Mouse (Mus musculus): ENCODE results near the gene Ttll10.
A peak's percentile ranks its signal among the peaks of the same experiment; 100 is the strongest.

The Ttll10 gene

GRCm38 (mm10) chr4:156024184-156024583 is 35.0 kb downstream of the Ttll10 start:
- no peak for DNase-seq (ENCODE audit: low spot score in 2 of 2)

GRCm38 (mm10) chr4:156023520-156023919 is 35.7 kb downstream of the Ttll10 start:
- no peak for DNase-seq (ENCODE audit: low spot score in 2 of 2)

- DNase-seq (ENCODE audit: low spot score in 2 of 2): no peak
Measured at GRCm38 (mm10) chr4:156021942-156022419, 37.2 kb downstream of the Ttll10 start.

DNA sequence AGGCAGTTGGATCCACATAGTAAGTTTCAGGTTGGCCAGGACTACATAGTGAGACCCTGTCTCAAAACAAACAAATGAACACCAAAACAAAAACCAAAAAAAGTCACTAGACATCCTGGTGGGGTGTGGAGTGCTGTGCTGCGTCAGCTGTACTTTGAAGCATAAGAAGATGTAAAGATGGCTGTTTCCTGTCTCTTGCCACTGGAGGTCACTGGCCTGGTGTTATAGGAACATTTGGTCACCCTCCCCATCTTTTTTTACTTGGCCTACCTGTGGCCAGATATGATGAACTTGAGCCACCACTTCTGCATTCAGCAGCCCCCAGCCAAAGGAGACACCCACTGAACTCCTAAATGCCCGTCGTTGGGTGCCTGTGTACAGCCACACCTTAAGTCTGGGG is 37.8 kb downstream of the Ttll10 start:
- no peak for DNase-seq (ENCODE audit: low spot score in 2 of 2)

GRCm38 (mm10) chr4:156019771-156020170 is 39.4 kb downstream of the Ttll10 start:
- DNase-seq (ENCODE audit: low spot score in 2 of 2): no peak

GRCm38 (mm10) chr4:156014436-156014835 is 44.8 kb downstream of the Ttll10 start:
- no peak for DNase-seq (ENCODE audit: low spot score in 2 of 2)

DNA sequence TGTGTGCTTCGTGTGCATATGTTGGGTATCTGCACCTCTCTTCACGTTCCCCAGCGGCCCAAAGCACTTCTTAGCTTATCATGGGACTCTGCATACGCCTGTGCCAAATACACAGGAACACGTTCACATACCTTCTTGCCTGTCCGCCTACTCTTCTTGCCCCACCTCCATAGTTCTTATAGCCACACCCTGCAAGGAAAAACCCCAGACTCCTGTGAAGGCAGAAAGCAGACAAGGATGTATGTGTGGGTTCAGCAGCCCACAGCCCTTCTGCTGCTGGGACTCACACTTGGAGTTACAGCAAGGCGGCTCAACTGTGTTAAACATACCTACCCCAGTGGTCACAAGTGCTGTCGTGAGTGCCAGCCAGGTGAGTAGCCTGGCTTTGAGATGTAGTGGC is 45.6 kb downstream of the Ttll10 start, which contains the start of gene Tnfrsf4:
Gene Tnfrsf4, plus strand, starts transcription at position 207 of the 400 bp plus-strand sequence.
- DNase-seq (ENCODE audit: low spot score in 2 of 2): no peak

GRCm38 (mm10) chr4:156008369-156008768 is 50.8 kb downstream of the Ttll10 start:
- no peak for DNase-seq (ENCODE audit: low spot score in 2 of 2)

GRCm38 (mm10) chr4:156004109-156004508 is 55.1 kb downstream of the Ttll10 start:
- DNase-seq (ENCODE audit: low spot score in 2 of 2): no peak

DNA sequence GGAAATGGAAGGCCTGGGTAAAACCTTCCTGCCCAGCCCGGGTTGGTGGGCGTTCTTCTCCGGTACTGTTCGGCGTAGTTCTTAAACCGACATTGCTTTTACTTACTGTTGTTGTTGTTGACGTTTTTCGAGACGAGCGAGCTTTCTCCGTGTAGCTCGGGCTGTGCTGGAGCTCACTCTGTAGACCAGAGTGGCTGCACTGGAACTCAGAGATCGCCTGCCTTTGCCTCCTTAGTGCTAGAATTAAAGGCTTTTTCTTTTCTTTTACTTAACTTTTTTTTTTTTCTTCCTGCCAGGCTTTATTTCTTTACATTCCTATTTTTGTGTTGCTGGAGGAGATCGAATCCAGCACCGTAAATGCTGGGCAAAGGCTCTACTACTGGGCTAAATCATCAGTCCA is 65.6 kb downstream of the Ttll10 start:
- DNase-seq (ENCODE audit: low spot score in 2 of 2): no peak

GRCm38 (mm10) chr4:155992906-155993547 is 66.2 kb downstream of the Ttll10 start:
- peak; percentile 98 to 99 for DNase-seq (ENCODE audit: low spot score in 2 of 2)

GRCm38 (mm10) chr4:155992241-155992905 is 66.8 kb downstream of the Ttll10 start, which contains the start of the genes B3galt6 and Sdf4:
Gene B3galt6 (minus strand): TSS chr4:155992649.
Gene Sdf4 (plus strand): TSS chr4:155992872.
- peak; percentile 88 to 90 for DNase-seq (ENCODE audit: low spot score in 2 of 2)

DNA sequence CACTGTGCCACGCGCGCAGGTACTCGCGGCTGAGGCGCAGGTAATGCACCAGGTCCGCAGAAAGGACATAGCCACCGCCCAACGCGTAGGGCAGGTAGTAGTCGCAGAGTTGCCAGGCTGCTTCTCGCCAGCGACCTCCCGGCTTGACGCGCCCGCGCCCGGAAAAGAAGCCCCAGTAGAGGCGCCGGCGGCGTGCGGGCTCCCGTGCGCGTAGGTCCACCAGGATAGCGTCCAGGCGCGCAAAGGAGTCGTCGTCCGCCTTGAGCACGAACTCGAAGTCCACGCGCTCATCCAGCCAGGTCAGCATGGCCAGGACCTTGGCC is 67.3 kb downstream of the Ttll10 start:
- DNase-seq (ENCODE audit: low spot score in 2 of 2): no peak

DNA sequence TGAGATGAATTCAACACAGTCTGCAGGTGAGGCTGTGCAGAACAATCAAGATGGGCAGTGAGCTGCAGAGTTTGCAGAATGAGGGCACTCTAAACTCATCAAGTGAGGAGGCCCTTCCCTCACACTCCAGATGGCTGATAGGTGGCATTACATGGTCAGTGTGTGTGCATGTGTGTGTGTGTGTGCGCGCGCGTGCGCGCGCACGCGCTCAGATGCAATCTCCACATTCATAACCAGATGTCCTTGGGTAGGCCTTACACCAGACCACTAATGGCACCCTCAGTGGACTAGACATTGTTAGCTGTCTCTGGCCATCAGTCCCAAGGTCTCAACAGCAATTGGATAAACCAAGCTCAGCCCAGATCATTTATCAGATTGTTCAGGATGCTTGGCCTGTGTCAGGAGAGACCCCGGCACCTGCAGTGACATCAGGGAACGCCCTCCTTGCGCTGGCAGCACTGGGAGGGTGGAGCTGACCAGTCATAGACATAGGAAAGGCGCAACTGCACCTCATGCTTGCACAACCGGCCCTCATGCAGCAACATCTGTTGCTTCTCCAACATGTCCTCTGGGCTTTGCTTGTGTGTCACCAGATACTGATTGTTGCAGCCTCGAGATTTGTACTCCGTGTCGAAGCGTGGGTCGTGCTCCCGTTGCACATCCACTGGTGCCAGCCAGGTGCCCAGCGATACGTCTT is 67.9 kb downstream of the Ttll10 start:
- DNase-seq (ENCODE audit: low spot score in 2 of 2): peak; percentile 33 to 54
